Mouse (Mus musculus): ENCODE measurements around the gene Crcp. TPM values are rescaled to one million over a fixed set of nuclear protein-coding genes. Genes with fewer than 3 reads are reported as not detected.

The Crcp gene
- 16.0 TPM for polyA plus RNA-seq (2014; fragmentation: Illumina TruSeq; extraction: RNeasy Lipid Tissue Mini Kit (QIAGEN cat#74804); ENCODE audit: low read depth, low replicate concordance)

DNA sequence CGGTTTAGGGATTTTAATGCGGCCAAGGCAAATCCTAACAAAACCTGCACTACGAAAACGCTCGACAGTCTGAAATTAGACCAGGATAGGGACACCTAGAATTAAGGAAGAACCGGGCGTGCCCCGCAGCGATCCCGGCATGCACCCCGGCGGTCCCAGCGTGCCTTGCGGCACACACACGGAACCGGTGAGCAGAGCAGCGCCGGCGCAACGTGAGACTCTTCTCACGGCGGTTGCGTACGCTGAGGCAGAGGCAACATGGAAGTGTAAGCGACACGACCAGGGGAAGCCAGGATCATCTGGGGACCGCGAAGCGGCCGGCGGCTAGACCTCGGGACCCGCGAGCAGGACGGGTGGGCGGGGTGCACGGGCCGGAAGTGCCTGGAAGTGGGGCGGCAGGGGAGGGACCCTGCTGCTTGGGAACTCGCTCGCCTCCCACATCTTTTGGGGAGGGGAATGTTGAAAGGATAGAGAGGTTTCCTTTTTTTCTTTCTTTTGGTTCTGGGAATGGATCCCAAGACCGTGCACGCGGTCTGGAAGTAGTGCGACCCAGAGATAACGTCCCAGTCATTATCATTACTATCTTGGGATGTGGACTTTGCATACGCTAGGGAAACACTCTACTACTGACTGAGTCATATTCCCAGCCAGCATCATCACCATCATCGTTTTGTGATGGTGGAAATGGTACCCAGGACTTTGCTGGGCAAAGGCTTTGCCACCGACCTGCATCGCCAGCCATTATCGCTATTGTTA lies at the start of gene Crcp, which contains the start of gene Asl:
Crcp (plus strand) TSS at position 149 of the 756 bp plus-strand sequence.
Asl (minus strand) TSS at position 106 of the 756 bp plus-strand sequence.

GRCm38 (mm10) chr5:130002301-130003146 lies 26.6 kb upstream of the Crcp start, which contains the start of gene Gusb:
TSS of gene Gusb (minus strand) at chr5:130003049.

DNA sequence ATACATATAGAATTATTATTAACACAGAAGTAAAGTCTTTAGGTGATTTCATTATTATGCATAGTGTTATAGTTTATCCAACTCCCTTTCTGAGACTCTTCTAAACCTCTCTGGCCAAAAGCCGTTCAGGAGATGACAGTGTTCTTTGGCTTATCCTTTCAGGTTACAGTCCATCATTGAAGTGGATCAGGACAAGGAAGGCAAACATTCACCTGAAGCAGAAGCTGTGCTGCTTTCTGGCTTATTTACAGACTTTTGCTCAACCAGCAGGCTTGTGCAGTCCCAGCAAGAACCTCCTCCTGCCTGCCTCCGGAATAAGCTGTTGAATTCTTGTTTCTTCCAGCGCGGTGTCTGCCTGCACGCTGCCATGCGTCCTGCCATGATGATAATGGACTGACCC lies 43.9 kb downstream of the Crcp start, which contains the start of gene Tpst1:
Tpst1 (plus strand) TSS at position 301 of the 400 bp plus-strand sequence.

Other genes with a start within 250 kb of the Crcp start
- 9.8 TPM for gene Psph, start 241.8 kb upstream of the Crcp start, polyA plus RNA-seq (2014; fragmentation: Illumina TruSeq; extraction: RNeasy Lipid Tissue Mini Kit (QIAGEN cat#74804); ENCODE audit: low read depth, low replicate concordance)
- gene Sumf2, start 182.3 kb upstream of the Crcp start, polyA plus RNA-seq (2014; fragmentation: Illumina TruSeq; extraction: RNeasy Lipid Tissue Mini Kit (QIAGEN cat#74804); ENCODE audit: low read depth, low replicate concordance), result 4.6 TPM
- gene Chchd2, start 141.8 kb upstream of the Crcp start, polyA plus RNA-seq (2014; fragmentation: Illumina TruSeq; extraction: RNeasy Lipid Tissue Mini Kit (QIAGEN cat#74804); ENCODE audit: low read depth, low replicate concordance), result 776 TPM
- gene Zbed5, start 133.6 kb upstream of the Crcp start, polyA plus RNA-seq (2014; fragmentation: Illumina TruSeq; extraction: RNeasy Lipid Tissue Mini Kit (QIAGEN cat#74804); ENCODE audit: low read depth, low replicate concordance), result 2.1 TPM
- gene Phkg1, start 130.7 kb upstream of the Crcp start, polyA plus RNA-seq (2014; fragmentation: Illumina TruSeq; extraction: RNeasy Lipid Tissue Mini Kit (QIAGEN cat#74804); ENCODE audit: low read depth, low replicate concordance), result 0.36 TPM
- 5.8 TPM for gene Nupr1l, start 120.8 kb upstream of the Crcp start, polyA plus RNA-seq (2014; fragmentation: Illumina TruSeq; extraction: RNeasy Lipid Tissue Mini Kit (QIAGEN cat#74804); ENCODE audit: low read depth, low replicate concordance)
- 48.9 TPM for gene Vkorc1l1, start 87.3 kb upstream of the Crcp start, polyA plus RNA-seq (2014; fragmentation: Illumina TruSeq; extraction: RNeasy Lipid Tissue Mini Kit (QIAGEN cat#74804); ENCODE audit: low read depth, low replicate concordance)
- 13.2 TPM for gene Gusb, start 26.2 kb upstream of the Crcp start, polyA plus RNA-seq (2014; fragmentation: Illumina TruSeq; extraction: RNeasy Lipid Tissue Mini Kit (QIAGEN cat#74804); ENCODE audit: low read depth, low replicate concordance)
- gene Asl, start within 50 bp of the Crcp start, polyA plus RNA-seq (2014; fragmentation: Illumina TruSeq; extraction: RNeasy Lipid Tissue Mini Kit (QIAGEN cat#74804); ENCODE audit: low read depth, low replicate concordance), result 15.5 TPM
- 6.8 TPM for gene Tpst1, start 44.0 kb downstream of the Crcp start, polyA plus RNA-seq (2014; fragmentation: Illumina TruSeq; extraction: RNeasy Lipid Tissue Mini Kit (QIAGEN cat#74804); ENCODE audit: low read depth, low replicate concordance)
- 1.2 TPM for gene Kctd7, start 115.6 kb downstream of the Crcp start, polyA plus RNA-seq (2014; fragmentation: Illumina TruSeq; extraction: RNeasy Lipid Tissue Mini Kit (QIAGEN cat#74804); ENCODE audit: low read depth, low replicate concordance)
- 25.6 TPM for gene Rabgef1, start 142.5 kb downstream of the Crcp start, polyA plus RNA-seq (2014; fragmentation: Illumina TruSeq; extraction: RNeasy Lipid Tissue Mini Kit (QIAGEN cat#74804); ENCODE audit: low read depth, low replicate concordance)
- 33.4 TPM for gene Tmem248, start 187.8 kb downstream of the Crcp start, polyA plus RNA-seq (2014; fragmentation: Illumina TruSeq; extraction: RNeasy Lipid Tissue Mini Kit (QIAGEN cat#74804); ENCODE audit: low read depth, low replicate concordance)
- gene Sbds, start 226.2 kb downstream of the Crcp start, polyA plus RNA-seq (2014; fragmentation: Illumina TruSeq; extraction: RNeasy Lipid Tissue Mini Kit (QIAGEN cat#74804); ENCODE audit: low read depth, low replicate concordance), result 88.7 TPM
- gene Tyw1, start 226.3 kb downstream of the Crcp start, polyA plus RNA-seq (2014; fragmentation: Illumina TruSeq; extraction: RNeasy Lipid Tissue Mini Kit (QIAGEN cat#74804); ENCODE audit: low read depth, low replicate concordance), result 1.6 TPM

Measured in kidney, adult 10 weeks (tissue).